Mouse (Mus musculus) lung, postnatal 0 days (tissue): ENCODE results near the gene Srsf10. TPM values are rescaled to one million over a fixed set of nuclear protein-coding genes. Genes with fewer than 3 reads are reported as not detected.
A peak's percentile ranks its signal among the peaks of the same experiment; 100 is the strongest.

Source experiments
- ATAC-seq: fragments of 200-750 bp; cut with Nextera tagmentation; 2 replicates; pipeline ENCODE4 v1.8.0; 2017; ENCODE audit warnings: moderate library complexity
- DNase-seq: peaks from one replicate; pipeline ENCODE4 v3.0.0-alpha.2; 2016; ENCODE audit warnings: low spot score
- H3K27ac ChIP-seq: fragments of 300-500 bp; sonication (generic); 2 replicates; pipeline ENCODE4 v1.5.1; 2014; ENCODE audit warnings: antibody characterized with exemption, mild to moderate bottlenecking, low read length, mixed read lengths
- H3K27me3 ChIP-seq: fragments of 300-500 bp; sonication (generic); replicated peaks from 2 replicates; pipeline ENCODE4 v1.6.1; 2014; ENCODE audit warnings: low read length, mixed read lengths; ENCODE audit not compliant: insufficient read depth
- H3K36me3 ChIP-seq: fragments of 300-500 bp; sonication (generic); 2 replicates; pipeline ENCODE4 v1.6.1; 2014; ENCODE audit warnings: low read length, mixed read lengths; ENCODE audit not compliant: insufficient read depth
- H3K4me1 ChIP-seq: fragments of 300-500 bp; sonication (generic); 2 replicates; pipeline ENCODE4 v1.6.1; 2014; ENCODE audit warnings: antibody characterized with exemption, low read depth, low read length, mixed read lengths; ENCODE audit not compliant: insufficient read depth
- H3K4me2 ChIP-seq: fragments of 300-500 bp; sonication (generic); replicated peaks from 2 replicates; pipeline ENCODE4 v1.6.1; 2014; ENCODE audit warnings: low read depth, mild to moderate bottlenecking, low read length, moderate library complexity, mixed read lengths
- H3K4me3 ChIP-seq: fragments of 300-500 bp; sonication (generic); 2 replicates; pipeline ENCODE4 v1.5.1; 2014; ENCODE audit warnings: low read depth, low read length
- H3K9ac ChIP-seq: fragments of 300-500 bp; sonication (generic); replicated peaks from 2 replicates; pipeline ENCODE4 v1.6.1; 2014; ENCODE audit warnings: low read depth, mild to moderate bottlenecking
- H3K9me3 ChIP-seq: fragments of 300-500 bp; sonication (generic); 2 replicates; pipeline ENCODE4 v1.6.1; 2016; ENCODE audit warnings: low read length, mixed read lengths
- CTCF ChIP-seq: IDR thresholded peaks from 2 replicates; pipeline ENCODE4 v1.5.1; 2016; ENCODE audit warnings: antibody characterized with exemption, mild to moderate bottlenecking
- EP300 ChIP-seq: IDR thresholded peaks from 2 replicates; pipeline ENCODE4 v1.6.1; 2016; ENCODE audit warnings: antibody characterized with exemption, mild to moderate bottlenecking, control low read depth
- WGBS: fragments of 180-500 bp; shearing (Covaris S2); extraction: QIAGEN DNeasy Blood & Tissue Kit; methylation state at CpG from one replicate; pipeline ENCODE4 v1.1.7; 2014; 5-methylcytosine and 5-hydroxymethylcytosine counted together
- polyA plus RNA-seq: library from polyadenylated mRNA; unstranded; fragments of >200 nt; fragmentation: Nextera tagmentation; extraction: Ambion mirVana; gene quantifications from 2 replicates; pipeline ENCODE4 v1.2.1, GENCODE M21; 2015

The Srsf10 gene
- polyA plus RNA-seq, 1 experiment from 2014 or later: 153 TPM

DNA sequence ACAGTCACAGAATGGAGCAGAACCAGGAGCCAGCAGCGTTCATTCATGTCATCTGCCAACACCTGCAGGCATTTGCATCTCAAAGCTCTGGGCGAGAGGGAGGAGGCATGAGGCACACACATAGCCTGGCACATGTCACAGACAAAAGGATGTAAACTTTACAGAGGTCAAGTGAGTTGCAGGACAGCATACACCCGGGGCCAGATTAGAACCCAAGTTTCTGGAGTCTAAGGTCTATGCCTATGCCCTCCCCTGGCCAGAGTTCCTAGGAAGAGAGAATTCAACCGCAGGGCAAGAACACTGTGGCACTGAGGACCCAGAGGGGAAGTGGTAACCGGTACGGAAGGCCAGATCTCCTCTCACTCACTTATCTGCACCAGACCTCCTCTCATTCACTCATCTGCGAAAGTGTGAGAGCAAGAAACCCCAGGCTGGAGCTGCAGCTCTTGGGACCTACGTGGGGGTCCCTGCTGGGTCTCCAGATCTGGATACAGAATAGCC lies 39.6 kb downstream of the Srsf10 start, which contains the start of gene Cnr2:
Gene Cnr2, plus strand, starts transcription at position 324 of the 501 bp plus-strand sequence.
- WGBS: 35% methylated on average over 8 of the region's 8 CpGs
- Histone ChIP-seq H3K27me3 (no peaks in the 10 kb centered on the region), H3K9ac (no peak within 1 kb of the TSS), H3K36me3 (no peaks in the 10 kb centered on the region), H3K27ac (0 out of 2 replicates have a peak within 1 kb of the TSS, but pooled peaks have one; percentile 26), H3K4me2 (no peak within 1 kb of the TSS), H3K4me3 (no peak within 1 kb of the TSS), H3K9me3 (no peaks in the 10 kb centered on the region), H3K4me1 (no peaks in the 10 kb centered on the region)
- no peak for TF ChIP-seq CTCF
- TF ChIP-seq EP300: no peak
- DNase-seq (no peak), ATAC-seq (no peak)

DNA sequence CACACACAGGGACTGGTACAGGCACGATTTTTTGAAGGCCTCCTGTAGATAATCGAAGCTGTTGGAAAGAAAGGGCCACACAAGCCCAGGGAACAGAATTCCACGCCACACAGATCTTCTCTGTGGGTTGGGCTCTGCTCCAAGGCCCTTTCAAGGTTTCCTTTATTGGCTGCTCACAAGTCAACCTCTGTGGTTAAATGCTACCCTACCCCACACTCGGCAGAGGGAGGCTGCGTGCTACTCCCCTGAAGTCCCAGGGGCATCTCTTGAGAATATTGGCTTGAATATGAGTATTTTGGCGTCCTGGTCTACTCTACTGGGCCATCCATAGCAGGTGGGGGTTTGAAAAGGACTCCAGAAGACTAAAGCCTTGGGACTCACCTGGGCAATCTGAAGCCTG lies 40.6 kb downstream of the Srsf10 start:
- Histone ChIP-seq H3K9me3 (no peaks in the 10 kb centered on the region), H3K36me3 (no peaks in the 10 kb centered on the region), H3K27ac (no peak overlapping the region), H3K4me1 (no peaks in the 10 kb centered on the region), H3K4me3 (no peak overlapping the region), H3K4me2 (no peak overlapping the region), H3K27me3 (no peaks in the 10 kb centered on the region), H3K9ac (no peak overlapping the region)
- TF ChIP-seq CTCF (no peak), EP300 (no peak)
- DNase-seq: no peak
- WGBS: 71% methylated on average over 6 of the region's 6 CpGs
- ATAC-seq: no peak

DNA sequence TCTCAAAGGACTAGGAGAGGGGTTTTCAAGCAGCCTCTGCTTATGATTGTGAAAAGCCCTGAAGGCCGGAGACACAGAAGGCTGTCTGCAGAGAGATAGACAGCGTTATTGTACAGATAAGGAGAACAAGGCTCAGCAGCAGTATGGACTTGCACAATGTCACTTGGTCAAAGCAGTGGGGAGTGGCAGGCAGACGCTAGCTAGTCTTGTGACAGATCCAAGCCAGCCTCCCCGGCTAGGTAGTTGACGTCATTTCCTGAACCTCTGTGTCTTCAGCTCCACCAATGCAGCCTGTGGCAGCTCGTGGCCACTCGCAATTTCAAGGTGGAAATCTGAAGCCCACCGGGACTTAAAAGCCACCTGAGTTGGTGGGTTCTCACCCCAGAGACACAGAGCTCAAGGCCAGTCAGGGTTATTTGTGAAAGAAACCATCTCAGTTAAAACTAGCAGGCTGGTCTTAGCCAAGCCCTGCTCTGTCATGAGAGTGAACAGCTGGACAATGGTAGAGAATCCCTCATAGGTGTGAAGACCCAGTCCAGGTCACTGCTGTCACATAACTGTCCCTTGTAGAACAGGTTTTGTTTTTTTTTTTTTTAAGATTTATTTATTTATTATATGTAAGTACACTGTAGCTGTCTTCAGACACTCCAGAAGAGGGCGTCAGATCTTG lies 43.0 kb downstream of the Srsf10 start:
- WGBS: 44% methylated on average over 8 of the region's 9 CpGs
- no peak overlapping the region for H3K4me2 ChIP-seq
- TF ChIP-seq CTCF: no peak
- no peak for TF ChIP-seq EP300
- DNase-seq (peak; percentile 91), ATAC-seq (peak; percentile 83)
- H3K36me3 ChIP-seq: no peaks in the 10 kb centered on the region
- H3K4me3 ChIP-seq: no peak overlapping the region
- no peak overlapping the region for H3K9ac ChIP-seq
- no peaks in the 10 kb centered on the region for H3K27me3 ChIP-seq
- H3K9me3 ChIP-seq: no peaks in the 10 kb centered on the region
- H3K4me1 ChIP-seq: no peaks in the 10 kb centered on the region
- H3K27ac ChIP-seq: no peak overlapping the region

DNA sequence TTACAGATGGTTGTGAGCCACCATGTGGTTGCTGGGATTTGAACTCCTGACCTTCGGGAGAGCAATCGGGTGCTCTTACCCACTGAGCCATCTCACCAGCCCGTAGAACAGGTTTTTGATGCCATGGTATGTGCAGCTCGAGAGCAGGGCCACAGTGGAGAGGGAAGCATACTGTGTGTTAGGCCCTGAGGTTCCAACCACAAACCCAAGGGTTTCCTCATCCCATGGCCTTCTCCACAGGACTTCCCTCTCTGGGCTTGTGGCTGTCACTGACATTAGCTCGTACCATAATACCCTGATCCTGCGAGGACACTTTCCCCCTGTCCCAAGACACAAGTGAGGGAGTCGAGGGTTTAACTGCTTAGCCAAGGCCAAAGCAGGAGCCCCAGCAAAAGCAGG lies 43.5 kb downstream of the Srsf10 start:
- peak; percentile 33; the same call in 1 of the 2 replicates for ATAC-seq

DNA sequence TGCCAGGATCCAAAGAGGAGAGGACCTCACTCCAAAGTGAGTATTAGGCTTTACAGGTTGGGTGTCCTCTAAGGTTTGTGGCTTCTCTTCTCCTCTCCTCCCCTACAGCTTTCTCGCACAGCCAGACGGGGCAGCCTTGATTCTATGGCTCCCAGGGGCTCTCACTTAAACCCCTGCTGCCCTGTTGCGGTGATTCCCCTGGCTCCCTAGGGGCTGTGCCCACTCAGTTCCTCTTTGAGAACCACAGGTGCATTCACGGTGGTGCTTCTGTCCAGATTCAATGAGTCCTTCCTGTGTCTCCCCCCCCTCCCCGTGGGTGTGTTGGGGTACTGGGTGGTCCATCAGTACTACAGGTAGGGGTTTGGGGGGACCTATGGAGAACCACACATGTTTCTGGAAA lies 44.5 kb downstream of the Srsf10 start:
- H3K4me1 ChIP-seq: no peaks in the 10 kb centered on the region
- H3K36me3 ChIP-seq: no peaks in the 10 kb centered on the region
- no peak overlapping the region for H3K4me3 ChIP-seq
- ATAC-seq (no peak), DNase-seq (no peak)
- no peaks in the 10 kb centered on the region for H3K9me3 ChIP-seq
- no peak overlapping the region for H3K4me2 ChIP-seq
- H3K27ac ChIP-seq: no peak overlapping the region
- WGBS: 84% methylated on average over 5 of the region's 5 CpGs
- H3K9ac ChIP-seq: no peak overlapping the region
- TF ChIP-seq CTCF (no peak), EP300 (no peak)
- H3K27me3 ChIP-seq: no peaks in the 10 kb centered on the region

More for the DNA sequence above, 43.5 kb downstream of the Srsf10 start:
- no peaks in the 10 kb centered on the region for H3K36me3 ChIP-seq
- peak; percentile 38 for DNase-seq
- no peak overlapping the region for H3K9ac ChIP-seq
- no peak overlapping the region for H3K27ac ChIP-seq
- H3K4me3 ChIP-seq: no peak overlapping the region
- TF ChIP-seq CTCF (no peak), EP300 (no peak)
- H3K4me1 ChIP-seq: no peaks in the 10 kb centered on the region
- H3K27me3 ChIP-seq: no peaks in the 10 kb centered on the region
- H3K9me3 ChIP-seq: no peaks in the 10 kb centered on the region
- no peak overlapping the region for H3K4me2 ChIP-seq
- WGBS: 78% methylated on average over 7 of the region's 7 CpGs

DNA sequence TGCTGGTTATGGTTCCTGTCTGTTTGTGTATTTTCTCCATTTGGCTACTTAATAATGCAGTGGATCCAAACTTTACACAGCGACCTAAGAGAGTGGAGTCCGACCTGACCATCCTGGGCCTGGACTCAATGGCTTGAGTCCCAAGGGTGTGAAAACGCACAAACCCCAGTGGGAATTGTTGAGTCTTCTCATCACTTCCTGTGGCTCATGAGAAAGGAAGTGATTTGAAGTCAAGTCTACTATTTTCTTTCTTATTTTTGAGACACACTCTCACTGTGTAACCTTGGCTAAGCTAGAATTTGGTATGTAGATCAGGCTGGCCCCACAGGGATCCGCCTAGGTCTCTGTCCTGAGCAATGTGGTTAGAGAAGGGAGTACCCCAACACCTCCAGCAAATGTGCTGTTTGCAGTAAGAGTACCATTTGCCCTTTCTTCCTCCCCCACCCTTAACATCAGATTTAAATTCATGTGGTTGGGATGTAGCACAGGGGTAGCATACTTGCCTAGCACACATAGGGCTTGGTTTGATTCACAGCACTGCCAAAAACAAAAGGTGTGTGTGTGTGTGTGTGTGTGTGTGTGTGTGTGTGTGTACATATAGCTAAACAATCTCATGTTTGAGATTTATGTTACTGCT lies 47.2 kb downstream of the Srsf10 start:
- no peaks in the 10 kb centered on the region for H3K9me3 ChIP-seq
- WGBS: 83% methylated on average over 4 of the region's 4 CpGs
- H3K9ac ChIP-seq: no peak overlapping the region
- ATAC-seq (no peak), DNase-seq (no peak)
- no peaks in the 10 kb centered on the region for H3K27me3 ChIP-seq
- no peak overlapping the region for H3K4me2 ChIP-seq
- H3K4me3 ChIP-seq: no peak overlapping the region
- H3K36me3 ChIP-seq: no peaks in the 10 kb centered on the region
- TF ChIP-seq CTCF (no peak), EP300 (no peak)
- no peaks in the 10 kb centered on the region for H3K4me1 ChIP-seq
- no peak overlapping the region for H3K27ac ChIP-seq
